Mouse (Mus musculus) heart, embryonic 16.5 days (tissue): ENCODE measurements around the gene Ube2n. TPM values are rescaled to one million over a fixed set of nuclear protein-coding genes. Genes with fewer than 3 reads are reported as not detected.
"Not testable (repeated sequence)": the region's sequence is repeated elsewhere in the genome, so short reads cannot be mapped to it uniquely, and the experiment has no call there.

Source experiments
- ATAC-seq: fragments of 200-750 bp; cut with Nextera tagmentation; replicated peaks from 2 replicates; pipeline ENCODE4 v1.8.0; 2017; ENCODE audit warnings: moderate number of reproducible peaks; ENCODE audit not compliant: insufficient read depth, low FRiP score; ENCODE audit errors: extremely low read depth
- H3K27ac ChIP-seq: fragments of 300-500 bp; sonication (generic); 2 replicates; pipeline ENCODE4 v1.5.1; 2014; ENCODE audit warnings: mild to moderate bottlenecking, low read length, control low read depth, moderate library complexity
- H3K27me3 ChIP-seq: fragments of 300-500 bp; sonication (generic); 2 replicates; pipeline ENCODE4 v1.6.1; 2014; ENCODE audit warnings: low read length, mixed read lengths; ENCODE audit not compliant: control insufficient read depth, insufficient read depth
- H3K36me3 ChIP-seq: fragments of 300-500 bp; sonication (generic); 2 replicates; pipeline ENCODE4 v1.6.1; 2014; ENCODE audit not compliant: control insufficient read depth, insufficient read depth
- H3K4me1 ChIP-seq: fragments of 300-500 bp; sonication (generic); 2 replicates; pipeline ENCODE4 v1.6.1; 2014; ENCODE audit warnings: low read length, mixed read lengths; ENCODE audit not compliant: control insufficient read depth, insufficient read depth
- H3K4me2 ChIP-seq: fragments of 300-500 bp; sonication (generic); 2 replicates; pipeline ENCODE4 v1.6.1; 2014; ENCODE audit warnings: low read depth, mild to moderate bottlenecking, control low read depth, low read length
- H3K4me3 ChIP-seq: fragments of 300-500 bp; sonication (generic); 2 replicates; pipeline ENCODE4 v1.5.1; 2014; ENCODE audit warnings: mild to moderate bottlenecking, control low read depth, low read length
- H3K9ac ChIP-seq: fragments of 300-500 bp; sonication (generic); 2 replicates; pipeline ENCODE4 v1.6.1; 2014; ENCODE audit warnings: low read length, control low read depth
- H3K9me3 ChIP-seq: fragments of 300-500 bp; sonication (generic); replicated peaks from 2 replicates; pipeline ENCODE4 v1.6.1; 2016; ENCODE audit warnings: low read length; ENCODE audit not compliant: control insufficient read depth
- WGBS: fragments of 180-500 bp; shearing (Covaris S2); extraction: QIAGEN DNeasy Blood & Tissue Kit; methylation state at CpG from one replicate; pipeline ENCODE4 v1.1.7; 2014; 5-methylcytosine and 5-hydroxymethylcytosine counted together
- polyA plus RNA-seq: library from polyadenylated mRNA; unstranded; fragments of >200 nt; fragmentation: Nextera tagmentation; extraction: Ambion mirVana; gene quantifications from 2 replicates; pipeline ENCODE4 v1.2.1, GENCODE M21; 2015

The Ube2n gene
- polyA plus RNA-seq, 1 experiment from 2014 or later, result 246 TPM

DNA sequence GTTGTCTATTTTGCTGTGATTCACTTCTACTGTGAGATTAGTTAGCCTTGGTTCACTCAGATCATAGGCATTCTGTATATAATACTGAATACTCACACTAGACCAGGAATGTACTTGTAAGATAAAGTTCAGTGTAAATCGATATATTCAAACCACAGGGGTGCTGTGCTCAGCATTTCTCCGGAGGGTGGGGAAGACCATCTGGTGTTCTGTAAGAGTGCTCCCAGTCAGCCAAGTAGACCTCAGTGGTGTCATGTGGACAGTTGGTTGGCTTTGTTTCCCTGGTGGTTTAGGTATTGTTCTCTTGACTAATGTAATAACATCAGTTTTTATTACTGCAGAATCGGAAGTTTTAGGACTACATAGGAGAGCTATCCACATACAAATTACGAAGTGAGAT, 30.1 kb downstream of the Ube2n start:
- H3K27me3 ChIP-seq, result no peaks in the 10 kb centered on the region
- no peak overlapping the region for H3K27ac ChIP-seq
- no peaks in the 10 kb centered on the region for H3K9me3 ChIP-seq
- no peak overlapping the region for H3K9ac ChIP-seq
- ATAC-seq, result no peak
- H3K4me2 ChIP-seq, result no peak overlapping the region
- peaks cover 31% of the 10 kb centered on the region for H3K36me3 ChIP-seq
- H3K4me1 ChIP-seq, result peaks cover 9% of the 10 kb centered on the region
- H3K4me3 ChIP-seq, result no peak overlapping the region
- WGBS, result 68% methylated on average over 4 of the region's 4 CpGs

DNA sequence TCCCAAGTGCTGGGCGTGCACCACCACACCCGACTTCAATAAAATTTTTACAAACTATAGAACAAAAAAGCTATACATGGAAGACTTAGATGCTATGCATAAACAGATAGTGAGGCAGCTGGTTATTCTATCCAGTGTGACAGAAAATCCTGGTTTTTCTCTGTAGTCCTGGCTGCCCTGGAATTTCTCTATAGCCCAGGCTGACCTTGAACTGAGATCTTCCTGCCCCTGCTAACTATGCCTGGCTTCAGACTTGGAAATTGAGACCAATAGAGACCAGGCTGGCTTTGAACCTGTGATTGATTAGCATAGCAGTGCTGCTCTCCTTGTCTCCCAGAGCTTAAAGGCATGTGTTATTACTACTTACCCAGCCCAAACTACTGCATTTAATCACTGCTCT, 31.2 kb downstream of the Ube2n start:
- peaks cover 39% of the 10 kb centered on the region for H3K36me3 ChIP-seq
- no peak overlapping the region for H3K4me3 ChIP-seq
- WGBS, result 93% methylated on average over 2 of the region's 2 CpGs
- no peaks in the 10 kb centered on the region for H3K27me3 ChIP-seq
- ATAC-seq, result no peak
- peaks cover 9% of the 10 kb centered on the region for H3K4me1 ChIP-seq
- no peaks in the 10 kb centered on the region for H3K9me3 ChIP-seq
- H3K9ac ChIP-seq, result no peak overlapping the region
- no peak overlapping the region for H3K27ac ChIP-seq
- no peak overlapping the region for H3K4me2 ChIP-seq

DNA sequence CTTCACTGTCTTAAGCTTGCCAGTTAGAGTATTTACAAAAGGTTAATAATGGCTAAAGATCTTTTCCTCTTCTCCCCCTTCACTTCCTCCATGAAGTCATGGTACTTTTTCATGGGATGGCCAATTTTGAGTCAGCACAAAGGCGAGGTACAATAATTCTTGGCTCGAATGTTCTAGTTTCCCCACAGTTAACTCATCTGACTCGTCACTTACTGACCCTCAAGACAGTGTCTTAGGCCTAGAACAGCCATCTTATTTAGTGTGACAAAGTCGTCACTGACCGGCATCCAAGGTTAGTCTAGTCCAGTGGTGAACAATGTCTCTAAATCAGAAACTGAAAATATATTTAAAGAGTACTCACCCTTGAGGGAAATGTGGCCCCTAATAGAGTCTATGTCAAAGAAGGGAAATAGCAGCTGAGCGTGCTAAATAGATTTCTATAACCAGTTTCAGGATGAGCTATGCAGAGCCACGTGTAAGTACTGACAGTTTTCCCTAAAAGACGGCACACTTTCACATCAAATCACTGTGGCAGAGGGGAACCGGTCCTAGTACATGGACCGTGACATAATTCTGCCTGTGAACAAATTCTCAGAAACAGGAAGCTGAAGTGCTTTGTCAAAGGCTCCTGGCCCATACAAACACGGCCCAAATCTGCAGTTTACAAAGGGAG, 33.3 kb downstream of the Ube2n start:
- WGBS, result 74% methylated on average over 11 of the region's 11 CpGs
- Histone ChIP-seq H3K9ac (no peak overlapping the region), H3K4me2 (no peak overlapping the region), H3K36me3 (peaks cover 42% of the 10 kb centered on the region), H3K27me3 (no peaks in the 10 kb centered on the region), H3K9me3 (no peaks in the 10 kb centered on the region), H3K4me3 (no peak overlapping the region), H3K4me1 (peaks cover 9% of the 10 kb centered on the region; the same call in 1 of the 2 replicates), H3K27ac (no peak overlapping the region)
- no peak for ATAC-seq

DNA sequence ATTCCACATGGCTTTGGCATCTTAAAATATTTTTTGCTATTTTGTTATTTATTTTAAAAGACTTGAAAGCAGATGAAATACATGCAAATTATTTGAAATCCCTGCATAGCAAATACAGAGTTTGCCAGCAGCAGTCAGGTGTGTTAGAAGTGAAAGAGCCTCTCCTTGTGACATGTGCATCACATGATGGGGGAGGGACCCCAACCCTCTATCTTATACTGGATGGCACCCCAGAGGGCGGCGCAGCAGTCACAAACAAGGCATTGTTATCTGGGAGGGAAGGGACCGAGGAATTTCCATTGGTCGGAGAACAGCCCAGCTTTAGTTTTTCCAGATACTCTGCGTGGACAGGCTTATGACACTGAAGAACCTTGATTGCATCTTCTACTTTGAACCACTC, 34.1 kb downstream of the Ube2n start:
- not testable (repeated sequence) for H3K27me3 ChIP-seq, ATAC-seq, H3K9ac ChIP-seq, H3K4me2 ChIP-seq, H3K4me3 ChIP-seq, H3K9me3 ChIP-seq, H3K27ac ChIP-seq
- WGBS, result 68% methylated on average over 5 of the region's 5 CpGs
- H3K36me3 ChIP-seq, result peaks cover 39% of the 10 kb centered on the region
- peaks cover 12% of the 10 kb centered on the region for H3K4me1 ChIP-seq

DNA sequence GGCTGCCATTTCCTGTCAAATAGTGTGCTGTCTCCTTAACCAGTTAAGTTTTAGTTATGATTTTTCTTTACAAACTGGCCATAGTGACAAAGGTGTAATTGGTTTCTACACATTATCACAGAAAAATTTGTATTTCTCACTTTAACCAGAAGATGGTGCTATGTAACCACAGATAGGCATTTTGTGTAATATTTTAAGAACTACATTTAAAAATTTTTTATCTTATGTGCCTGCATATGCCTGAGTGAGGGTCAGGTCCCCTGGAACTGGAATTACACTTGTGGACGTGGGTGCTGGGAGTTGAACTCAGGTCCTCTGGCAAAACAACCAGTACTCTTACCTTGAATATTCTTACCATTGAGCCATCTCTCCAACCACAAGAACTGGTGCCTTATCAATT, 35.6 kb downstream of the Ube2n start:
- H3K9ac ChIP-seq, result no peak overlapping the region
- peaks cover 12% of the 10 kb centered on the region for H3K4me1 ChIP-seq
- no peak overlapping the region; the same call in 1 of the 2 replicates for H3K27ac ChIP-seq
- H3K4me3 ChIP-seq, result no peak overlapping the region
- ATAC-seq, result no peak
- H3K9me3 ChIP-seq, result no peaks in the 10 kb centered on the region
- 70% methylated on average over 1 of the region's 1 CpGs for WGBS
- H3K36me3 ChIP-seq, result peaks cover 35% of the 10 kb centered on the region
- no peaks in the 10 kb centered on the region for H3K27me3 ChIP-seq
- H3K4me2 ChIP-seq, result no peak overlapping the region

DNA sequence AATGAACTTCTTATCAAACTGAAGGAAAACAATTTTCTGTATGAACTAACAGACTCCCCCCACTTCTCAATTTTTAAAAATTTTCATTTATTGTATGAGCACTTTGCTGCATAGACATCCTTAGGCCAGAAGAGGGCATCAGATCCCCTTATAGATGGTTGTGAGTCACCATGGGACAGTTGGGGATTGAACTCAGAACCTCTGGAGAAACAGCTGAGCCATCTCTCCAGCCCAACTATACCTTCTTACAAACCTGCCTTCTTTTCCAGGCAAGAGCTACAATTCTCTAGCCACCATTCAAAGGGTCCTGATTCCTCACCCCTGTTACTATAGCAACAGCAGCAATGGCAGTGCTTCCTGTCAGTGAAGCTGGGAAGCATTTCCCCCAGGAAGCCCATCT, 36.8 kb downstream of the Ube2n start:
- no peak for ATAC-seq
- H3K9me3 ChIP-seq, result no peaks in the 10 kb centered on the region
- H3K4me2 ChIP-seq, result no peak overlapping the region
- H3K4me1 ChIP-seq, result peaks cover 23% of the 10 kb centered on the region
- peaks cover 26% of the 10 kb centered on the region for H3K36me3 ChIP-seq
- H3K27me3 ChIP-seq, result no peaks in the 10 kb centered on the region
- no peak overlapping the region for H3K4me3 ChIP-seq
- no peak overlapping the region for H3K9ac ChIP-seq
- H3K27ac ChIP-seq, result no peak overlapping the region

DNA sequence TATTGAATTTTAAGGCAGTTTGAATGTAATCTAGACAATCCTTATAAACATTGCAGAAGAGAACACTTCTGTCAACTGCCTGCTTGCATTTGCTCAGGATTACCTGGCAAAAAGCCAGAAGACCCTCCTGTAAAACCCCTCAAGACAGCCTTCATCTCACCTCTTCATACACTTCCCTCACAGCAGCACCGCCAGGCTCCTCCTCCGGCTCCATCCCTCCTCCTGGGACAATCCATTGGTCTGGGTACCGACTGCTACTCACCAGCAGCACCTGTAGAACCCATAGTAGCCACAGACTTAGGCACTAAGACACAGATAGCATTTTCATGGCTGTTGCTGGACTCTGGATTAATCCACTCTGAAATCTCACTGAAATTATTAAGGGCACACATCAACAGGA, 37.4 kb downstream of the Ube2n start:
- no peak overlapping the region for H3K9ac ChIP-seq
- H3K4me3 ChIP-seq, result no peak overlapping the region
- H3K4me1 ChIP-seq, result peaks cover 23% of the 10 kb centered on the region
- no peak overlapping the region for H3K27ac ChIP-seq
- no peak for ATAC-seq
- WGBS, result 66% methylated on average over 3 of the region's 3 CpGs
- no peaks in the 10 kb centered on the region for H3K9me3 ChIP-seq
- H3K36me3 ChIP-seq, result peaks cover 26% of the 10 kb centered on the region
- H3K27me3 ChIP-seq, result no peaks in the 10 kb centered on the region
- no peak overlapping the region for H3K4me2 ChIP-seq

DNA sequence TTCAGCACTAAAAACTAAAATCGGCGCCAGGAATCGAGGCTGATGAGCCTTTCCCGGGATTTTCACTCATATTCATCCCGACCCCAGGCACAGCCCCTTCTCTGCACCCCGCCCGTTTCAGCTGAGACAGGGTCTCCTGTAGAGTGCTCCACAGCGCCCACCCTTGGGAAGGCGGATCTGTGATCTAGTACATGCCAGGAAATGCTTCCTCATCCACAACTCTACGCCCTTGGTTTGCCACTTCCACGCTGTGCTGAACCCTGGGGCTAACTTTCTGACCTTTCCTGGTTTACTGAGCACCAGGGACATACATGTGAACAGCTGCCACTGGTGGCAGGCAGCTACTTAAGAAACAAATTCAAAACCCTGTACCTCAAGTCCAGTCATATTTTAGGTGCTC, 40.9 kb downstream of the Ube2n start:
- WGBS, result 80% methylated on average over 11 of the region's 11 CpGs
- H3K4me3 ChIP-seq, result no peak overlapping the region
- peaks cover 9% of the 10 kb centered on the region for H3K36me3 ChIP-seq
- H3K9ac ChIP-seq, result no peak overlapping the region
- no peak overlapping the region for H3K4me2 ChIP-seq
- no peak for ATAC-seq
- peaks cover 37% of the 10 kb centered on the region for H3K4me1 ChIP-seq
- H3K27ac ChIP-seq, result no peak overlapping the region
- no peaks in the 10 kb centered on the region for H3K27me3 ChIP-seq
- H3K9me3 ChIP-seq, result no peaks in the 10 kb centered on the region

DNA sequence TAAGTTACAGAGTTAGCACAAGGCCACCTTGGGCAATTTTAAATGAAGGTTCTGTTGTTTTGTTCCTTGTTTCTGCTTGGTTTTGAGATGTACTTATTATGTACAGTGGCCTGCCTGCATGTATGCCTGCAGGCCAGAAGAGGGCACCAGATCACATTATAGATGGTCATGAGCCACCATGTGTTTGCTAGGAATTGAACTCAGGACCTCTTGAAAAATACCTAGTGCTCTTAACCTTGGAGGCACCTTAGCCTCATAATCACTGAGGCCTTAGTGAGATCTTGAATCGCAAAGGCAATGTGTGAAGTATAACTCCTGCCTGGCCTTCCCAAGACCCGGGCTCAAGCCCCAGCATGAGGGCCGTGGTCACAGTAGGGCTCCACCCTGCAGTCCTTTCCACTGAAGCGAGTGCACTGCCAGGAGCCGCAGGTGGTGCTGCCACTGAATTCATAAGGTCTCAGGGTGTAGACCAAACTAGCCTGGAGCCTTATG, 42.4 kb downstream of the Ube2n start:
- H3K9ac ChIP-seq, result no peak overlapping the region
- H3K4me2 ChIP-seq, result no peak overlapping the region
- H3K4me3 ChIP-seq, result no peak overlapping the region
- H3K27me3 ChIP-seq, result no peaks in the 10 kb centered on the region
- no peaks in the 10 kb centered on the region for H3K9me3 ChIP-seq
- H3K36me3 ChIP-seq, result peaks cover 3% of the 10 kb centered on the region; the same call in 1 of the 2 replicates
- no peak for ATAC-seq
- 88% methylated on average over 5 of the region's 5 CpGs for WGBS
- peaks cover 42% of the 10 kb centered on the region for H3K4me1 ChIP-seq
- H3K27ac ChIP-seq, result no peak overlapping the region
